Mouse (Mus musculus) midbrain, embryonic 13.5 days (tissue): ENCODE data around the gene Rps6ka5. TPM values are rescaled to one million over a fixed set of nuclear protein-coding genes. Genes with fewer than 3 reads are reported as not detected.

ENCODE experiments used
- ATAC-seq: fragments of 200-750 bp; cut with Nextera tagmentation; 2 replicates; pipeline ENCODE4 v1.8.0; 2017; ENCODE audit warnings: mild to moderate bottlenecking, moderate TSS enrichment, moderate library complexity
- H3K27ac ChIP-seq: fragments of 300-500 bp; sonication (generic); 2 replicates; pipeline ENCODE4 v1.5.1; 2015; ENCODE audit warnings: inconsistent platforms, mild to moderate bottlenecking, moderate library complexity
- H3K27me3 ChIP-seq: fragments of 300-500 bp; sonication (generic); 2 replicates; pipeline ENCODE4 v1.6.1; 2015; ENCODE audit warnings: mild to moderate bottlenecking, inconsistent platforms
- H3K36me3 ChIP-seq: fragments of 300-500 bp; sonication (generic); 2 replicates; pipeline ENCODE4 v1.6.1; 2015; ENCODE audit warnings: mild to moderate bottlenecking, inconsistent platforms
- H3K4me1 ChIP-seq: fragments of 300-500 bp; sonication (generic); replicated peaks from 2 replicates; pipeline ENCODE4 v1.6.1; 2015; ENCODE audit warnings: inconsistent platforms
- H3K4me2 ChIP-seq: fragments of 300-500 bp; sonication (generic); replicated peaks from 2 replicates; pipeline ENCODE4 v1.6.1; 2015; ENCODE audit warnings: moderate library complexity, mild to moderate bottlenecking, inconsistent platforms
- H3K4me3 ChIP-seq: fragments of 300-500 bp; sonication (generic); replicated peaks from 2 replicates; pipeline ENCODE4 v1.5.1; 2015; ENCODE audit warnings: mild to moderate bottlenecking, inconsistent platforms
- H3K9ac ChIP-seq: fragments of 300-500 bp; sonication (generic); replicated peaks from 2 replicates; pipeline ENCODE4 v1.6.1; 2015; ENCODE audit warnings: mild to moderate bottlenecking, inconsistent platforms
- H3K9me3 ChIP-seq: fragments of 300-500 bp; sonication (generic); 2 replicates; pipeline ENCODE4 v1.6.1; 2016; ENCODE audit warnings: mild to moderate bottlenecking, inconsistent platforms
- WGBS: fragments of 180-500 bp; shearing (Covaris S2); methylation state at CpG from one replicate; pipeline ENCODE4 v1.1.7; 2015; 5-methylcytosine and 5-hydroxymethylcytosine counted together
- polyA plus RNA-seq: library from polyadenylated mRNA; unstranded; fragments of >200 nt; fragmentation: Nextera tagmentation; extraction: Ambion mirVana; gene quantifications from 2 replicates; pipeline ENCODE4 v1.2.1, GENCODE M21; 2015

Rps6ka5 gene
- 6.3 and 6.4 TPM in 2 replicates for polyA plus RNA-seq

DNA sequence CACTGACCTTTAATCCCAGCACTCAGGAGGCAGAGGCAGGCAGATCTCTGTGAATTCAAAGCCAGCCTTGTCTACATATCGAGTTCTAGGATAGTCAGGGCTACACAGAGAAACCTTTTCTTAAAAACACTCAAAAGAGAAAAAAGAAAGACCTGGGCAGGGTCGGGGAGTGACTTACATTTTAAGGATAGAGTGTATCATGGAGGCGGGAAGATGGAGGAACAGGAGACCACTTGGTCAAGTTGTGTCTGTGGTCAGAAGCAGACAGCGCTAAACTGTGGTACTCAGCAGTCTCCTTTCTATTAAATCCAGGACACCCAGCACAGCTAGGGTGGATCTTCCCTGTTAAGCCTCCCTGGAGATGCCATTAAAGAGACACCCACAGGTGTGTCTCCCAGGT lies at the start of gene Rps6ka5:
Gene Rps6ka5 (minus strand): TSS at position 333 of the 400 bp plus-strand sequence.
- Histone ChIP-seq H3K4me1 (peaks cover 20% of the 10 kb centered on the region), H3K36me3 (no peaks in the 10 kb centered on the region), H3K27ac (no peak within 1 kb of the TSS), H3K9me3 (no peaks in the 10 kb centered on the region), H3K27me3 (no peaks in the 10 kb centered on the region), H3K9ac (no peak within 1 kb of the TSS), H3K4me2 (peak within 1 kb of the TSS; percentile 56), H3K4me3 (peak within 1 kb of the TSS; percentile 78)
- WGBS, result 93% methylated on average over 4 of the region's 4 CpGs
- no peak for ATAC-seq

- Histone ChIP-seq H3K36me3 (no peaks in the 10 kb centered on the region), H3K4me2 (no peak overlapping the region), H3K27me3 (no peaks in the 10 kb centered on the region), H3K9ac (no peak overlapping the region), H3K27ac (no peak overlapping the region), H3K9me3 (no peaks in the 10 kb centered on the region), H3K4me1 (peaks cover 16% of the 10 kb centered on the region), H3K4me3 (no peak overlapping the region)
- WGBS, result 88% methylated on average over 8 of the region's 8 CpGs
- no peak for ATAC-seq
These were observed 49.3 kb upstream of the Rps6ka5 start for GRCm38 (mm10) chr12:100775911-100776581.

DNA sequence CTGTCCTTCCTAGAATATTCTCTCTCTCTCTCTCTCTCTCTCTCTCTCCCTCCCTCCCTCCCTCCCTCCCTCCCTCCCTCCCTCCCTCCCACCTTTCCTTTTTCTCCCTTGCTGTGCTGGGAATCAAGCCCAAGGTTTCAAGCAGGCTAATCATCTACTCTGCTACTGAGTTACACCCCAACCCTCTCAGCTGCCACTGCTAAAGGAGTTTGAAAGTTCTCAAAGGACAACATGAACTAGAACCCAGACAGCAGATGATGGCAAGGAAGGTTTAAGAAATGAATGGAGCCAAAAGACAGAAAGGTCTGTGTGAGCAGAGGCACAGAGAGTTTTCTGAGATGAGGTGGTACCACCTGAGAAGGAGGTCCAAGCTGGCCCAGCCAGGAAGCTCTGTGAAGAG lies 48.5 kb upstream of the Rps6ka5 start:
- Histone ChIP-seq H3K9ac (no peak overlapping the region), H3K27me3 (no peaks in the 10 kb centered on the region), H3K9me3 (no peaks in the 10 kb centered on the region), H3K4me2 (no peak overlapping the region), H3K27ac (no peak overlapping the region), H3K4me1 (peaks cover 16% of the 10 kb centered on the region), H3K36me3 (no peaks in the 10 kb centered on the region), H3K4me3 (no peak overlapping the region)
- no peak for ATAC-seq

- WGBS, result 89% methylated on average over 7 of the region's 7 CpGs
- no peak overlapping the region for H3K4me3 ChIP-seq
- H3K9me3 ChIP-seq, result no peaks in the 10 kb centered on the region
- H3K27ac ChIP-seq, result no peak overlapping the region
- H3K36me3 ChIP-seq, result no peaks in the 10 kb centered on the region
- H3K9ac ChIP-seq, result no peak overlapping the region
- H3K27me3 ChIP-seq, result no peaks in the 10 kb centered on the region
- no peak overlapping the region for H3K4me2 ChIP-seq
- H3K4me1 ChIP-seq, result peaks cover 15% of the 10 kb centered on the region
- no peak for ATAC-seq
These were observed 48.0 kb upstream of the Rps6ka5 start for GRCm38 (mm10) chr12:100774756-100775155.

GRCm38 (mm10) chr12:100772230-100772984 lies 45.6 kb upstream of the Rps6ka5 start:
- Histone ChIP-seq H3K4me1 (no peaks in the 10 kb centered on the region), H3K4me2 (no peak overlapping the region), H3K4me3 (no peak overlapping the region), H3K36me3 (no peaks in the 10 kb centered on the region), H3K9me3 (no peaks in the 10 kb centered on the region), H3K27me3 (no peaks in the 10 kb centered on the region), H3K9ac (no peak overlapping the region), H3K27ac (no peak overlapping the region)
- 51% methylated on average over 7 of the region's 7 CpGs for WGBS
- ATAC-seq, result no peak

DNA sequence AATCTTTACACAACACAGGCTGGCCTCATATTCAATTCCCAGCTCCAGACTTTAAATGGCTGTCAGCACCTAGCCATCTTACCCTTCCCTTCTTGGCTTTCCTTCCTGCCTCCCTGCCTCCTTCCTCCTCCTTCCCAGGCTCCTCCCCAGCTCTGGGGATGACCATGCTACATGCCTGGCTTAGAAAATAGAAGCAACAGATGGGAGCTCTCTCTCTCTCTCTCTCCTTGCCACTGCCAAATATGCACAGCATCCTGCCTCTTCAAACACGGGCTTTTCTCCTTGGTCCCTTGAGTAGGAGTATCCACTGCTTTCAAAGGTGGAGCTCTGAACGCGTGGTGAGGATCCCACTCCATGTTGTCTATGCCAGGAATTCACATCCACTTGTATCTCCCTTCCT lies 44.0 kb upstream of the Rps6ka5 start:
- Histone ChIP-seq H3K36me3 (no peaks in the 10 kb centered on the region), H3K4me2 (no peak overlapping the region), H3K27me3 (no peaks in the 10 kb centered on the region), H3K27ac (no peak overlapping the region), H3K9ac (no peak overlapping the region), H3K4me1 (no peaks in the 10 kb centered on the region), H3K9me3 (no peaks in the 10 kb centered on the region), H3K4me3 (no peak overlapping the region)
- ATAC-seq, result no peak
- 86% methylated on average over 3 of the region's 3 CpGs for WGBS

DNA sequence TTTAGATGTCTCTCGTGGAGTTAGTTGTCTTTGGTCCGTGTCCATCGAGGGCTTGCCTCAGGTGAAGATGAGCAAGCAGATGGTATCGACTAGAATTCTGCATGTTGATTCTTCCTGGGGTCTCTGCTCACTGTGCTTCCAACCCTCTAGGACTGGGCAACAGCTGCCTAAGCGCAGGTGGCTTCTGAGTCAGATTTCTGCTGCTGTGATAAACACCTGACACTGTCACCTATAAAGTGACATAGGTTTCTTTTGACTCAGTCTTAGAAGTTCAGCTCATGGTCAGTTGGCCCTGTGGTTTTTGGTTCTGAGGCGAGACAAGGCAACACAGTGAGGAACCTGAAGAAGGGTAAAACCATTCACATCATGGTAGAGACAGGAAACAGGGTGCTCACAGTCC lies 43.1 kb upstream of the Rps6ka5 start:
- no peak overlapping the region for H3K27ac ChIP-seq
- no peaks in the 10 kb centered on the region for H3K36me3 ChIP-seq
- no peak overlapping the region for H3K4me2 ChIP-seq
- ATAC-seq, result no peak
- WGBS, result 89% methylated on average over 6 of the region's 6 CpGs
- no peak overlapping the region for H3K9ac ChIP-seq
- no peaks in the 10 kb centered on the region for H3K9me3 ChIP-seq
- no peaks in the 10 kb centered on the region for H3K27me3 ChIP-seq
- no peaks in the 10 kb centered on the region for H3K4me1 ChIP-seq
- no peak overlapping the region for H3K4me3 ChIP-seq

- no peak overlapping the region for H3K4me2 ChIP-seq
- no peak overlapping the region for H3K9ac ChIP-seq
- no peak for ATAC-seq
- 79% methylated on average over 13 of the region's 13 CpGs for WGBS
- H3K36me3 ChIP-seq, result no peaks in the 10 kb centered on the region
- H3K4me3 ChIP-seq, result no peak overlapping the region
- H3K4me1 ChIP-seq, result peaks cover 10% of the 10 kb centered on the region
- no peaks in the 10 kb centered on the region for H3K27me3 ChIP-seq
- no peaks in the 10 kb centered on the region for H3K9me3 ChIP-seq
- no peak overlapping the region for H3K27ac ChIP-seq
These were observed 37.7 kb upstream of the Rps6ka5 start for GRCm38 (mm10) chr12:100764329-100765018.

GRCm38 (mm10) chr12:100762663-100763425 lies 36.1 kb upstream of the Rps6ka5 start:
- WGBS, result 52% methylated on average over 11 of the region's 11 CpGs

GRCm38 (mm10) chr12:100757427-100757826 lies 30.6 kb upstream of the Rps6ka5 start:
- no peaks in the 10 kb centered on the region for H3K27me3 ChIP-seq
- H3K9ac ChIP-seq, result no peak overlapping the region
- ATAC-seq, result 0 out of 2 replicates have a peak, but pooled peaks have one; percentile 20
- no peaks in the 10 kb centered on the region for H3K36me3 ChIP-seq
- no peak overlapping the region for H3K4me2 ChIP-seq
- no peak overlapping the region for H3K27ac ChIP-seq
- no peaks in the 10 kb centered on the region for H3K9me3 ChIP-seq
- 10% methylated on average over 4 of the region's 4 CpGs for WGBS
- no peak overlapping the region for H3K4me3 ChIP-seq
- H3K4me1 ChIP-seq, result peaks cover 9% of the 10 kb centered on the region

More at GRCm38 (mm10) chr12:100762663-100763425, 36.1 kb upstream of the Rps6ka5 start:
- 0 out of 2 replicates have a peak overlapping the region, but pooled peaks have one; percentile 44 for H3K27ac ChIP-seq
- ATAC-seq, result no peak
- no peak overlapping the region for H3K4me2 ChIP-seq
- no peak overlapping the region for H3K4me3 ChIP-seq
- H3K9me3 ChIP-seq, result no peaks in the 10 kb centered on the region
- H3K27me3 ChIP-seq, result no peaks in the 10 kb centered on the region
- H3K9ac ChIP-seq, result no peak overlapping the region
- no peaks in the 10 kb centered on the region for H3K36me3 ChIP-seq
- H3K4me1 ChIP-seq, result peaks cover 10% of the 10 kb centered on the region

DNA sequence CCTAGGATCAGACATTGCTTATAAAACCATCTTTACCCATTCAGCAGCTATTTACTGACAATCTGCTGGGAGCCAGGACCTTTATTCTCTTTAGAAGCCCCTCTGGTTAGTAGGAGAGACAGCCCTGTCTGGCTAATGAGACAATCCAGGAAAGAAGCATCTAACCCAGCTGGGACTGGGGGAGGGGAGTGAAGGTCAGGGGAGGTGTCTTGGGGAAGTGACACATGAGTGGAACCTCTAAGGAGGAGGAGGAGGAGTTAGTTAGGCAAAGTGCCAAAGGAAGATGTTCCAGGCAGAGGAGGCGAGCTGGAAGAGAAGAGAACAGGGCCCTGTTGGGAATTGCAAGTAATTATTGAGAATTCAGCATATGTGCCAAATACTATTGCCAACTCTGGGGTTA lies 26.9 kb upstream of the Rps6ka5 start:
- Histone ChIP-seq H3K9ac (no peak overlapping the region), H3K4me2 (no peak overlapping the region), H3K4me1 (peaks cover 9% of the 10 kb centered on the region), H3K4me3 (no peak overlapping the region), H3K9me3 (no peaks in the 10 kb centered on the region), H3K36me3 (no peaks in the 10 kb centered on the region), H3K27me3 (no peaks in the 10 kb centered on the region), H3K27ac (no peak overlapping the region)
- WGBS, result 71% methylated on average over 1 of the region's 1 CpGs
- ATAC-seq, result no peak
